Mouse (Mus musculus): ENCODE data around the gene Angptl2.

DNA sequence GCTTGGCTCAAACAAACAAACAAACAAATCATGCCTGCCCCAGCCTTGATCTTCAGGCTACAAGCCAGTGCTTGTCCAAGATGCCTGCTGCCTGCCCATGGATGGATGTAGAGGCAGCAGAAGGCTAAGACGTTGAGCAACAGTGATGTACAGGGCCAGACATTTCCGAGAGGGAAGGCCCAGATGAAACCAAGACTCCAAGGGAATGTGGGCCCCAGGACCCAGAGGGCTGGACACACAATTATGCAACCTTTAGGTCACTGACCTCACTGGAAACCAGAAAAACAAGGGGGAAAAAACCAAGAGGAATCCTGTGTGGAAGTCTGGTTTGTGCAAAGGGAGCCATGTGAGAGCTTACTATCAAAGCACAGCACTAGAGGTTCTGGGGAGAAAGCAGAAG, 67.8 kb downstream of the Angptl2 start:
- TF ChIP-seq CTCF (IDR thresholded peaks at IDR 0.05; ENCODE audit: borderline replicate concordance, extremely low read depth, insufficient read depth, insufficient read length) (no peak), POLR2A (IDR thresholded peaks at IDR 0.05; ENCODE audit: borderline replicate concordance, extremely low read depth, insufficient read depth, insufficient read length, poor library complexity, severe bottlenecking) (no peak)
